Comparison of ENCODE assay signal across 8 mouse cellular contexts in genomic region chr1:194588711-194589451, GRCm38 (mm10). TPM values are rescaled to one million over a fixed set of nuclear protein-coding genes. Genes with fewer than 3 reads are reported as not detected.
DNase-seq lines count a peak whose midpoint lies in the region; ATAC-seq and TF ChIP-seq lines count a peak whose summit lies in the region.

No protein-coding gene starts in this region.

- no peaks in the 10 kb centered on the region for H3K36me3 ChIP-seq in intestine, embryonic 14.5 days (ENCODE audit: control insufficient read depth, insufficient read depth, low read length)
- H3K36me3 ChIP-seq in intestine, postnatal 0 days (ENCODE audit: control insufficient read depth, insufficient read depth), result no peaks in the 10 kb centered on the region
- no peaks in the 10 kb centered on the region for H3K36me3 ChIP-seq in forebrain, postnatal 0 days (ENCODE audit: insufficient read depth)
- no peaks in the 10 kb centered on the region for H3K36me3 ChIP-seq in liver, postnatal 0 days (replicated peaks; ENCODE audit: insufficient read depth, low read length)

- no peak overlapping the region for H3K4me2 ChIP-seq in intestine, embryonic 14.5 days (ENCODE audit: low read length)
- no peak overlapping the region for H3K4me2 ChIP-seq in intestine, postnatal 0 days (replicated peaks; ENCODE audit: low read depth)
- H3K4me2 ChIP-seq in forebrain, postnatal 0 days (ENCODE audit: low read depth), result no peak overlapping the region
- H3K4me2 ChIP-seq in liver, postnatal 0 days (ENCODE audit: low read depth, low read length), result no peak overlapping the region

- no peak for ATAC-seq in intestine, embryonic 14.5 days (replicated peaks; ENCODE audit: low FRiP score, low TSS enrichment, low read depth)
- no peak for ATAC-seq in intestine, postnatal 0 days
- no peak for ATAC-seq in forebrain, postnatal 0 days
- no peak for ATAC-seq in liver, postnatal 0 days

- peaks cover 4% of the 10 kb centered on the region; the same call in 1 of the 2 replicates for H3K4me1 ChIP-seq in intestine, embryonic 14.5 days (replicated peaks; ENCODE audit: control insufficient read depth, insufficient read depth, low read length)
- no peaks in the 10 kb centered on the region for H3K4me1 ChIP-seq in intestine, postnatal 0 days (replicated peaks; ENCODE audit: control insufficient read depth, insufficient read depth, low read length)
- no peaks in the 10 kb centered on the region for H3K4me1 ChIP-seq in forebrain, postnatal 0 days (ENCODE audit: insufficient read depth)
- 0 out of 2 replicates have a peak, but pooled peaks cover 4% of the 10 kb centered on the region for H3K4me1 ChIP-seq in liver, postnatal 0 days (ENCODE audit: insufficient read depth)

- H3K9ac ChIP-seq in intestine, embryonic 14.5 days (ENCODE audit: low read length), result no peak overlapping the region
- H3K9ac ChIP-seq in intestine, postnatal 0 days (ENCODE audit: low read depth, low read length), result no peak overlapping the region
- no peak overlapping the region for H3K9ac ChIP-seq in forebrain, postnatal 0 days
- no peak overlapping the region for H3K9ac ChIP-seq in liver, postnatal 0 days (replicated peaks)

- no peak for TF ChIP-seq CTCF in intestine, postnatal 0 days (IDR thresholded peaks at IDR 0.05; ENCODE audit: low read depth)
- no peak for TF ChIP-seq CTCF in forebrain, postnatal 0 days (IDR thresholded peaks at IDR 0.05; ENCODE audit: low read depth)
- TF ChIP-seq CTCF in liver, postnatal 0 days (IDR thresholded peaks at IDR 0.05; ENCODE audit: low read depth), result no peak

- H3K27me3 ChIP-seq in intestine, embryonic 14.5 days (replicated peaks; ENCODE audit: control insufficient read depth, insufficient read depth, low read length), result no peaks in the 10 kb centered on the region
- no peaks in the 10 kb centered on the region for H3K27me3 ChIP-seq in intestine, postnatal 0 days (replicated peaks; ENCODE audit: control insufficient read depth, insufficient read depth, low read length)
- no peaks in the 10 kb centered on the region for H3K27me3 ChIP-seq in forebrain, postnatal 0 days (ENCODE audit: insufficient read depth, low read length)
- H3K27me3 ChIP-seq in liver, postnatal 0 days (ENCODE audit: insufficient read depth, low read length), result no peaks in the 10 kb centered on the region

- 33% methylated on average over 1 of the region's 1 CpGs for WGBS in intestine, embryonic 14.5 days
- WGBS in intestine, postnatal 0 days, result 59% methylated on average over 1 of the region's 1 CpGs
- WGBS in forebrain, postnatal 0 days, result 39% methylated on average over 1 of the region's 1 CpGs
- WGBS in liver, postnatal 0 days (ENCODE audit: insufficient replicate concordance), result 61% methylated on average over 1 of the region's 1 CpGs

- H3K27ac ChIP-seq in intestine, embryonic 14.5 days (ENCODE audit: low read depth), result no peak overlapping the region
- no peak overlapping the region for H3K27ac ChIP-seq in intestine, postnatal 0 days (ENCODE audit: low read depth, low read length)
- 0 out of 2 replicates have a peak overlapping the region, but pooled peaks have one; percentile 40 for H3K27ac ChIP-seq in forebrain, postnatal 0 days (ENCODE audit: low read depth, low read length)
- H3K27ac ChIP-seq in liver, postnatal 0 days (ENCODE audit: low read depth), result no peak overlapping the region

- no peak overlapping the region for H3K4me3 ChIP-seq in intestine, embryonic 14.5 days (ENCODE audit: low read depth, low read length)
- no peak overlapping the region for H3K4me3 ChIP-seq in intestine, postnatal 0 days (ENCODE audit: low read depth, low read length)
- H3K4me3 ChIP-seq in forebrain, postnatal 0 days (ENCODE audit: low read depth, low read length), result no peak overlapping the region
- H3K4me3 ChIP-seq in liver, postnatal 0 days (ENCODE audit: low read depth, low read length), result no peak overlapping the region

- DNase-seq in intestine, embryonic 14.5 days (ENCODE audit: low spot score), result peak; percentile 62
- peak; percentile 9 for DNase-seq in 3134 (ENCODE audit: extremely low read depth, insufficient read length, low spot score)
- DNase-seq in brain, adult 2 months (ENCODE audit: low read depth, low spot score), result peak; percentile 65
- DNase-seq in forebrain, postnatal 0 days, result no peak
- peak; percentile 24 for DNase-seq in liver, postnatal 0 days
- DNase-seq in thymus, postnatal 0 days (ENCODE audit: low spot score), result no peak
- DNase-seq in left cerebral cortex, adult 11 months (ENCODE audit: low spot score), result no peak

- TF ChIP-seq EP300 in liver, postnatal 0 days (IDR thresholded peaks at IDR 0.05; ENCODE audit: low read depth), result no peak

- H3K9me3 ChIP-seq in intestine, embryonic 14.5 days (ENCODE audit: control insufficient read depth, low read length), result no peaks in the 10 kb centered on the region
- H3K9me3 ChIP-seq in intestine, postnatal 0 days (ENCODE audit: control insufficient read depth), result no peaks in the 10 kb centered on the region
- no peaks in the 10 kb centered on the region for H3K9me3 ChIP-seq in forebrain, postnatal 0 days (ENCODE audit: low read length)
- H3K9me3 ChIP-seq in liver, postnatal 0 days (ENCODE audit: low read length), result no peaks in the 10 kb centered on the region

RNA-seq across cellular contexts. Expression of gene Plxna2, which starts 29.1 kb away (rescaled TPM):
- polyA plus RNA-seq in intestine, embryonic 14.5 days (2014; fragmentation: Nextera tagmentation; extraction: Ambion mirVana), result 8.4 and 8.9 TPM in 2 replicates
- polyA plus RNA-seq in intestine, postnatal 0 days (2015; fragmentation: Nextera tagmentation; extraction: Ambion mirVana), result 4.1 and 4.6 TPM in 2 replicates
- total RNA-seq in forebrain, postnatal 0 days (2014; rRNA removed), result 69.3 and 83.6 TPM in 2 replicates
- polyA plus RNA-seq in forebrain, postnatal 0 days (2015; fragmentation: Nextera tagmentation; extraction: Ambion mirVana), result 14.5 and 18.6 TPM in 2 replicates
- 1.5 and 2.3 TPM in 2 replicates for polyA plus RNA-seq in liver, postnatal 0 days (2015; fragmentation: Nextera tagmentation; extraction: Ambion mirVana)
- 0.87 and 0.95 TPM in 2 replicates for polyA plus RNA-seq in thymus, postnatal 0 days (2015; fragmentation: Nextera tagmentation; extraction: Ambion mirVana)

Comparison
In these comparisons a context has a peak if more than half of its experiments do, and no peak if none do; other contexts are left out.
1. DNase-seq: peak in intestine, embryonic 14.5 days (single experiment), 3134 (single experiment), brain, adult 2 months (single experiment) and liver, postnatal 0 days (single experiment); none in forebrain, postnatal 0 days (single experiment), thymus, postnatal 0 days (single experiment) and left cerebral cortex, adult 11 months (single experiment).